Comparison of ENCODE assay signal across 8 mouse cellular contexts in genomic region chr19:26605438-26606320, GRCm38 (mm10). TPM values are rescaled to one million over a fixed set of nuclear protein-coding genes. Genes with fewer than 3 reads are reported as not detected.
DNase-seq lines count a peak whose midpoint lies in the region; ATAC-seq and TF ChIP-seq lines count a peak whose summit lies in the region.

No protein-coding gene starts in this region.

- H3K36me3 ChIP-seq in intestine, embryonic 14.5 days (ENCODE audit: control insufficient read depth, insufficient read depth, low read length) = no peaks in the 10 kb centered on the region
- no peaks in the 10 kb centered on the region for H3K36me3 ChIP-seq in midbrain, embryonic 11.5 days (ENCODE audit: control insufficient read depth, insufficient read depth, low read length)
- no peaks in the 10 kb centered on the region for H3K36me3 ChIP-seq in small intestine, adult 2 months (ENCODE audit: control insufficient read depth, insufficient read depth, low read length)

- peak overlapping the region; percentile 97 for H3K4me2 ChIP-seq in intestine, embryonic 14.5 days (ENCODE audit: low read length)
- peak overlapping the region; percentile 100 for H3K4me2 ChIP-seq in midbrain, embryonic 11.5 days

- WGBS in intestine, embryonic 14.5 days = under 1% methylated on average over 43 of the region's 44 CpGs
- WGBS in midbrain, embryonic 11.5 days = under 1% methylated on average over 41 of the region's 44 CpGs
- WGBS in small intestine, adult 2 months = 2% methylated on average over 44 of the region's 44 CpGs

- 0 out of 2 replicates have a peak, but pooled peaks have one; percentile 16 for ATAC-seq in intestine, embryonic 14.5 days (replicated peaks; ENCODE audit: low FRiP score, low TSS enrichment, low read depth)
- peak; percentile 10 for ATAC-seq in midbrain, embryonic 11.5 days (ENCODE audit: low FRiP score)
- ATAC-seq in activated CD4-positive, CD25-positive, alpha-beta regulatory T cell, adult 4 months = no peak

- no peak for TF ChIP-seq CTCF in small intestine, adult 2 months (IDR thresholded peaks at IDR 0.05; ENCODE audit: extremely low read depth, insufficient read length, insufficient replicate concordance, low read depth, low read length)

- TF ChIP-seq POLR2A in small intestine, adult 2 months (IDR thresholded peaks at IDR 0.05; ENCODE audit: low read depth, low read length) = no peak; the same call in 1 of the 2 replicates

- H3K4me1 ChIP-seq in intestine, embryonic 14.5 days (replicated peaks; ENCODE audit: control insufficient read depth, insufficient read depth, low read length) = peaks cover 7% of the 10 kb centered on the region; the same call in 1 of the 2 replicates
- peaks cover 18% of the 10 kb centered on the region for H3K4me1 ChIP-seq in midbrain, embryonic 11.5 days (ENCODE audit: control insufficient read depth, insufficient read depth, low read length)
- peaks cover 3% of the 10 kb centered on the region; the same call in 1 of the 2 replicates for H3K4me1 ChIP-seq in small intestine, adult 2 months (ENCODE audit: control insufficient read depth, insufficient read depth, insufficient read length, low read length)

- intact Hi-C loops in left cerebral cortex, postnatal 25 days (cut with DNase I) = loop anchor here (2.0 to 10.0 kb wide), 6 partner anchors 41 to 353 kb away; no protein-coding TSS in a partner anchor

- H3K27ac ChIP-seq in intestine, embryonic 14.5 days (ENCODE audit: low read depth) = peak overlapping the region; percentile 92
- no peak overlapping the region for H3K27ac ChIP-seq in midbrain, embryonic 11.5 days (ENCODE audit: low read depth, low read length)
- peak overlapping the region; percentile 68 for H3K27ac ChIP-seq in small intestine, adult 2 months (ENCODE audit: insufficient read depth, low read depth, low read length)

- no peaks in the 10 kb centered on the region for H3K9me3 ChIP-seq in intestine, embryonic 14.5 days (ENCODE audit: control insufficient read depth, low read length)
- no peaks in the 10 kb centered on the region for H3K9me3 ChIP-seq in midbrain, embryonic 11.5 days (ENCODE audit: control insufficient read depth, low read length)

- peak overlapping the region; percentile 64 for H3K9ac ChIP-seq in intestine, embryonic 14.5 days (ENCODE audit: low read length)
- peak overlapping the region; percentile 54 for H3K9ac ChIP-seq in midbrain, embryonic 11.5 days (ENCODE audit: low read length)

- H3K4me3 ChIP-seq in intestine, embryonic 14.5 days (ENCODE audit: low read depth, low read length) = peak overlapping the region; percentile 63
- peak overlapping the region; percentile 65 for H3K4me3 ChIP-seq in midbrain, embryonic 11.5 days (ENCODE audit: low read depth, low read length)
- peak overlapping the region; percentile 95 for H3K4me3 ChIP-seq in small intestine, adult 2 months (ENCODE audit: low read depth, low read length)

- no peaks in the 10 kb centered on the region for H3K27me3 ChIP-seq in intestine, embryonic 14.5 days (replicated peaks; ENCODE audit: control insufficient read depth, insufficient read depth, low read length)
- peaks cover 24% of the 10 kb centered on the region for H3K27me3 ChIP-seq in midbrain, embryonic 11.5 days (ENCODE audit: control insufficient read depth, insufficient read depth, low read length)
- H3K27me3 ChIP-seq in small intestine, adult 2 months (ENCODE audit: control insufficient read depth, insufficient read depth, low read length) = no peaks in the 10 kb centered on the region

- peak; percentile 54 for DNase-seq in NIH3T3 (ENCODE audit: low read depth)
- peak; percentile 85 for DNase-seq in cerebellum, adult 9-11 months
- DNase-seq in gastrocnemius, adult 18-20 months (ENCODE audit: low spot score) = peak; percentile 51
- peak; percentile 77 for DNase-seq in intestine, embryonic 14.5 days (ENCODE audit: low spot score)
- peak; percentile 57 to 69 for DNase-seq in left cerebral cortex, postnatal 25 days (ENCODE audit: low spot score in 2 of 2)
- DNase-seq in midbrain, embryonic 11.5 days (ENCODE audit: low spot score, missing footprints) = no peak

RNA-seq across cellular contexts. Expression of gene Smarca2, which starts 0.8 kb away (rescaled TPM):
- 10 to 100 TPM; 56.2 to 71.8 TPM for total RNA-seq in gastrocnemius, adult 18-20 months (2021)
- polyA plus RNA-seq in intestine, embryonic 14.5 days (2014; fragmentation: Nextera tagmentation; extraction: Ambion mirVana) = 47.0 and 50.0 TPM in 2 replicates
- total RNA-seq in left cerebral cortex, postnatal 25 days (2021) = 100 to 1,000 TPM; 254 to 271 TPM
- 29.2 and 36.4 TPM in 2 replicates for polyA plus RNA-seq in midbrain, embryonic 11.5 days (2014; fragmentation: Nextera tagmentation; extraction: Ambion mirVana)
- 6.4 and 14.2 TPM in 2 replicates for polyA plus RNA-seq in small intestine, adult 2 months (2012; rRNA removed)
- polyA plus RNA-seq in activated CD4-positive, CD25-positive, alpha-beta regulatory T cell, adult 4 months (2017; shearing (Covaris generic)) = 10 to 100 TPM; 43.0 to 60.0 TPM
